Mouse (Mus musculus) liver, embryonic 14.5 days (tissue): ENCODE data around the gene Csdc2.
"Not testable (repeated sequence)": the region's sequence is repeated elsewhere in the genome, so short reads cannot be mapped to it uniquely, and the experiment has no call there.

Source experiments
- CTCF ChIP-seq: IDR thresholded peaks from 2 replicates; pipeline ENCODE4 v1.5.1; 2016; ENCODE audit warnings: antibody characterized with exemption, low read depth, control low read depth
- EP300 ChIP-seq: IDR thresholded peaks from 2 replicates; pipeline ENCODE4 v1.6.1; 2016; ENCODE audit warnings: antibody characterized with exemption, low read depth

- TF ChIP-seq EP300, CTCF: not testable (repeated sequence)
Measured at GRCm38 (mm10) chr15:81975156-81975555, 38.6 kb downstream of the Csdc2 start.
